Mouse (Mus musculus) kidney, embryonic 14.5 days (tissue): ENCODE measurements at regions not wholly inside any gene's neighbourhood (a gene's known extent, or its start where the extent isn't known, plus 50 kb on each side); places are given as distances from the start of the nearest gene placed in this dataset.

Experiments used
- ATAC-seq: fragments of 200-750 bp; cut with Nextera tagmentation; 2 replicates; pipeline ENCODE4 v1.8.0; 2017; ENCODE audit warnings: moderate number of reproducible peaks, mild to moderate bottlenecking, moderate TSS enrichment, moderate library complexity; ENCODE audit not compliant: low FRiP score, low TSS enrichment
- H3K27ac ChIP-seq: fragments of 300-500 bp; sonication (generic); 2 replicates; pipeline ENCODE4 v1.5.1; 2014; ENCODE audit warnings: low read depth, mild to moderate bottlenecking, low read length, moderate library complexity, mixed read lengths
- H3K27me3 ChIP-seq: fragments of 300-500 bp; sonication (generic); 2 replicates; pipeline ENCODE4 v1.6.1; 2014; ENCODE audit warnings: mild to moderate bottlenecking, low read length; ENCODE audit not compliant: control insufficient read depth, insufficient read depth
- H3K36me3 ChIP-seq: fragments of 300-500 bp; sonication (generic); 2 replicates; pipeline ENCODE4 v1.6.1; 2014; ENCODE audit warnings: low read length, mixed read lengths; ENCODE audit not compliant: control insufficient read depth, insufficient read depth
- H3K4me1 ChIP-seq: fragments of 300-500 bp; sonication (generic); 2 replicates; pipeline ENCODE4 v1.6.1; 2014; ENCODE audit warnings: low read length, mixed read lengths; ENCODE audit not compliant: control insufficient read depth, insufficient read depth
- H3K4me2 ChIP-seq: fragments of 300-500 bp; sonication (generic); replicated peaks from 2 replicates; pipeline ENCODE4 v1.6.1; 2014; ENCODE audit warnings: low read depth, mild to moderate bottlenecking, low read length
- H3K4me3 ChIP-seq: fragments of 300-500 bp; sonication (generic); 2 replicates; pipeline ENCODE4 v1.5.1; 2014; ENCODE audit warnings: mild to moderate bottlenecking, low read length
- H3K9ac ChIP-seq: fragments of 300-500 bp; sonication (generic); 2 replicates; pipeline ENCODE4 v1.6.1; 2014; ENCODE audit warnings: low read depth, mild to moderate bottlenecking, low read length, moderate library complexity
- H3K9me3 ChIP-seq: fragments of 300-500 bp; sonication (generic); 2 replicates; pipeline ENCODE4 v1.6.1; 2016; ENCODE audit warnings: low read length; ENCODE audit not compliant: control insufficient read depth
- WGBS: fragments of 180-500 bp; shearing (Covaris S2); extraction: QIAGEN DNeasy Blood & Tissue Kit; methylation state at CpG from one replicate; pipeline ENCODE4 v1.1.7; 2014; 5-methylcytosine and 5-hydroxymethylcytosine counted together

DNA sequence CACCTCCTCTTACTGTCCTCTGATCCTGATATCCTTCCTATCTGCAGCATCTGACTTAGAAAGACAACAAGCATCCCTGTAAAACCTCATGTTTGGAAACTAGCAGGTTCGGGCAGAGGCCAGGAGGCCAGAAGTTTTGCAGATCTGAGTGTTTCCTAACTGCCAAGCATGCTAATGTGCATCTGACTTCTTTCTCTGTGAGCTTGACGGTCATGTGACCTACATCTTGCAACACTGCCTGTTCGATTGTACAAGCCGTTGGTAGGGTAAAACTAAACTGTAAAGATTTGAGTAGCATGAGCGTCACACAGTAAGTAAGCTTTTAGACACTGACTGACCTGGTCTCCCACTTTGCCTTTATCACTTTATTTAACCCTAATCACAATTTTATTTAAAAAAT, 52.2 kb upstream of the Fam241a start:
- H3K4me1 ChIP-seq = no peaks in the 10 kb centered on the region
- H3K9ac ChIP-seq = no peak overlapping the region
- H3K9me3 ChIP-seq = no peaks in the 10 kb centered on the region
- WGBS = 85% methylated on average over 5 of the region's 5 CpGs
- no peak overlapping the region for H3K27ac ChIP-seq
- no peak for ATAC-seq
- no peaks in the 10 kb centered on the region for H3K36me3 ChIP-seq
- H3K4me2 ChIP-seq = no peak overlapping the region
- H3K27me3 ChIP-seq = no peaks in the 10 kb centered on the region
- no peak overlapping the region for H3K4me3 ChIP-seq
